Mouse (Mus musculus) forebrain, postnatal 0 days (tissue): ENCODE measurements at regions not wholly inside any gene's neighbourhood (a gene's known extent, or its start where the extent isn't known, plus 50 kb on each side); places are given as distances from the start of the nearest gene placed in this dataset.
A peak's percentile ranks its signal among the peaks of the same experiment; 100 is the strongest.
"Not testable (repeated sequence)": the region's sequence is repeated elsewhere in the genome, so short reads cannot be mapped to it uniquely, and the experiment has no call there.

Source experiments
- ATAC-seq: fragments of 200-750 bp; cut with Nextera tagmentation; 2 replicates; pipeline ENCODE4 v1.8.0; 2017; ENCODE audit warnings: mild to moderate bottlenecking, moderate library complexity
- DNase-seq: peaks from one replicate; pipeline ENCODE4 v3.0.0-alpha.2; 2015
- H3K27ac ChIP-seq: fragments of 300-500 bp; sonication (generic); 2 replicates; pipeline ENCODE4 v1.5.1; 2014; ENCODE audit warnings: low read depth, mild to moderate bottlenecking, antibody characterized with exemption, low read length, moderate library complexity, mixed read lengths
- H3K27me3 ChIP-seq: fragments of 300-500 bp; sonication (generic); 2 replicates; pipeline ENCODE4 v1.6.1; 2014; ENCODE audit warnings: mild to moderate bottlenecking, low read length, mixed read lengths; ENCODE audit not compliant: insufficient read depth
- H3K36me3 ChIP-seq: fragments of 300-500 bp; sonication (generic); 2 replicates; pipeline ENCODE4 v1.6.1; 2014; ENCODE audit warnings: mild to moderate bottlenecking, moderate library complexity; ENCODE audit not compliant: insufficient read depth
- H3K4me1 ChIP-seq: fragments of 300-500 bp; sonication (generic); 2 replicates; pipeline ENCODE4 v1.6.1; 2014; ENCODE audit warnings: antibody characterized with exemption; ENCODE audit not compliant: insufficient read depth
- H3K4me2 ChIP-seq: fragments of 300-500 bp; sonication (generic); 2 replicates; pipeline ENCODE4 v1.6.1; 2014; ENCODE audit warnings: low read depth, mild to moderate bottlenecking, moderate library complexity
- H3K4me3 ChIP-seq: fragments of 300-500 bp; sonication (generic); 2 replicates; pipeline ENCODE4 v1.5.1; 2014; ENCODE audit warnings: low read depth, low read length, mixed read lengths
- H3K9ac ChIP-seq: fragments of 300-500 bp; sonication (generic); 2 replicates; pipeline ENCODE4 v1.6.1; 2014; ENCODE audit warnings: mild to moderate bottlenecking
- H3K9me3 ChIP-seq: fragments of 300-500 bp; sonication (generic); 2 replicates; pipeline ENCODE4 v1.6.1; 2016; ENCODE audit warnings: low read length
- CTCF ChIP-seq: sonication (generic); IDR thresholded peaks from 2 replicates; pipeline ENCODE4 v1.5.1; 2016; ENCODE audit warnings: antibody characterized with exemption, control low read depth, low read depth
- WGBS: fragments of 180-500 bp; shearing (Covaris S2); extraction: QIAGEN DNeasy Blood & Tissue Kit; methylation state at CpG from one replicate; pipeline ENCODE4 v1.1.7; 2014; 5-methylcytosine and 5-hydroxymethylcytosine counted together

GRCm38 (mm10) chr11:24307601-24308252 lies 229.9 kb downstream of the Bcl11a start:
- no peaks in the 10 kb centered on the region for H3K9me3 ChIP-seq
- no peaks in the 10 kb centered on the region for H3K27me3 ChIP-seq
- no peak overlapping the region for H3K4me2 ChIP-seq
- no peak for DNase-seq
- peaks cover 9% of the 10 kb centered on the region for H3K4me1 ChIP-seq
- H3K9ac ChIP-seq = no peak overlapping the region
- TF ChIP-seq CTCF = no peak
- no peak overlapping the region for H3K4me3 ChIP-seq
- no peak overlapping the region for H3K27ac ChIP-seq
- ATAC-seq = no peak; the same call in 1 of the 2 replicates
- no peaks in the 10 kb centered on the region for H3K36me3 ChIP-seq
- 33% methylated on average over 6 of the region's 6 CpGs for WGBS

GRCm38 (mm10) chr11:24308253-24308633 lies 230.4 kb downstream of the Bcl11a start:
- 14% methylated on average over 1 of the region's 1 CpGs for WGBS

GRCm38 (mm10) chr11:24314046-24314445 lies 236.2 kb downstream of the Bcl11a start:
- H3K9ac ChIP-seq = no peak overlapping the region
- H3K27me3 ChIP-seq = no peaks in the 10 kb centered on the region
- no peak overlapping the region for H3K27ac ChIP-seq
- no peak overlapping the region for H3K4me3 ChIP-seq
- no peak for ATAC-seq
- H3K9me3 ChIP-seq = no peaks in the 10 kb centered on the region
- H3K4me2 ChIP-seq = no peak overlapping the region
- no peaks in the 10 kb centered on the region for H3K36me3 ChIP-seq
- no peak for DNase-seq
- H3K4me1 ChIP-seq = no peaks in the 10 kb centered on the region
- WGBS = 94% methylated on average over 1 of the region's 1 CpGs
- no peak for TF ChIP-seq CTCF

More at GRCm38 (mm10) chr11:24308253-24308633, 230.4 kb downstream of the Bcl11a start:
- H3K9ac ChIP-seq = no peak overlapping the region
- no peaks in the 10 kb centered on the region for H3K36me3 ChIP-seq
- no peak for DNase-seq
- no peaks in the 10 kb centered on the region for H3K9me3 ChIP-seq
- peaks cover 9% of the 10 kb centered on the region for H3K4me1 ChIP-seq
- H3K27ac ChIP-seq = no peak overlapping the region
- no peak overlapping the region for H3K4me2 ChIP-seq
- no peak for ATAC-seq
- TF ChIP-seq CTCF = no peak
- H3K4me3 ChIP-seq = no peak overlapping the region
- no peaks in the 10 kb centered on the region for H3K27me3 ChIP-seq

- no peak overlapping the region for H3K4me2 ChIP-seq
- no peak for ATAC-seq
- H3K9ac ChIP-seq = no peak overlapping the region
- H3K4me3 ChIP-seq = no peak overlapping the region
- peak; percentile 24; the same call in 1 of the 2 replicates for TF ChIP-seq CTCF
- H3K9me3 ChIP-seq = no peaks in the 10 kb centered on the region
- WGBS = 90% methylated on average over 3 of the region's 3 CpGs
- H3K27ac ChIP-seq = no peak overlapping the region
- H3K27me3 ChIP-seq = no peaks in the 10 kb centered on the region
- no peaks in the 10 kb centered on the region for H3K36me3 ChIP-seq
- H3K4me1 ChIP-seq = no peaks in the 10 kb centered on the region
- no peak for DNase-seq
Measured at GRCm38 (mm10) chr11:24315582-24315981, 237.7 kb downstream of the Bcl11a start.

GRCm38 (mm10) chr11:24316198-24316597 lies 238.3 kb downstream of the Bcl11a start:
- ATAC-seq = peak; percentile 42; the same call in 1 of the 2 replicates
- H3K9ac ChIP-seq = no peak overlapping the region

GRCm38 (mm10) chr11:24317989-24318735 lies 240.3 kb downstream of the Bcl11a start:
- H3K9ac ChIP-seq = no peak overlapping the region
- WGBS = 75% methylated on average over 2 of the region's 2 CpGs

More at GRCm38 (mm10) chr11:24316198-24316597, 238.3 kb downstream of the Bcl11a start:
- DNase-seq = peak; percentile 26
- 39% methylated on average over 4 of the region's 4 CpGs for WGBS
- Histone ChIP-seq H3K27ac (no peak overlapping the region), H3K4me1 (no peaks in the 10 kb centered on the region), H3K4me3 (no peak overlapping the region), H3K27me3 (no peaks in the 10 kb centered on the region), H3K9me3 (no peaks in the 10 kb centered on the region), H3K4me2 (no peak overlapping the region), H3K36me3 (no peaks in the 10 kb centered on the region)
- no peak for TF ChIP-seq CTCF

GRCm38 (mm10) chr11:24319222-24319621 lies 241.4 kb downstream of the Bcl11a start:
- H3K9me3 ChIP-seq = no peaks in the 10 kb centered on the region
- no peaks in the 10 kb centered on the region for H3K36me3 ChIP-seq
- H3K27me3 ChIP-seq = no peaks in the 10 kb centered on the region
- H3K9ac ChIP-seq = no peak overlapping the region
- ATAC-seq (no peak), DNase-seq (no peak)
- no peak for TF ChIP-seq CTCF
- no peak overlapping the region for H3K4me2 ChIP-seq
- H3K27ac ChIP-seq = no peak overlapping the region
- H3K4me1 ChIP-seq = no peaks in the 10 kb centered on the region
- WGBS = 87% methylated on average over 3 of the region's 3 CpGs
- no peak overlapping the region for H3K4me3 ChIP-seq

More at GRCm38 (mm10) chr11:24317989-24318735, 240.3 kb downstream of the Bcl11a start:
- no peaks in the 10 kb centered on the region for H3K27me3 ChIP-seq
- no peak for TF ChIP-seq CTCF
- H3K4me3 ChIP-seq = no peak overlapping the region
- H3K4me2 ChIP-seq = no peak overlapping the region
- no peaks in the 10 kb centered on the region for H3K36me3 ChIP-seq
- ATAC-seq (no peak), DNase-seq (no peak)
- H3K9me3 ChIP-seq = no peaks in the 10 kb centered on the region
- H3K4me1 ChIP-seq = no peaks in the 10 kb centered on the region
- no peak overlapping the region for H3K27ac ChIP-seq

GRCm38 (mm10) chr11:24322412-24322811 lies 244.6 kb downstream of the Bcl11a start:
- WGBS = 95% methylated on average over 5 of the region's 5 CpGs
- H3K9ac ChIP-seq, H3K36me3 ChIP-seq, ATAC-seq, H3K4me2 ChIP-seq, H3K4me1 ChIP-seq, H3K27me3 ChIP-seq, H3K27ac ChIP-seq, H3K9me3 ChIP-seq, DNase-seq, H3K4me3 ChIP-seq: not testable (repeated sequence)
